11 mouse cellular contexts compared by ENCODE assay signal in the genomic region with DNA sequence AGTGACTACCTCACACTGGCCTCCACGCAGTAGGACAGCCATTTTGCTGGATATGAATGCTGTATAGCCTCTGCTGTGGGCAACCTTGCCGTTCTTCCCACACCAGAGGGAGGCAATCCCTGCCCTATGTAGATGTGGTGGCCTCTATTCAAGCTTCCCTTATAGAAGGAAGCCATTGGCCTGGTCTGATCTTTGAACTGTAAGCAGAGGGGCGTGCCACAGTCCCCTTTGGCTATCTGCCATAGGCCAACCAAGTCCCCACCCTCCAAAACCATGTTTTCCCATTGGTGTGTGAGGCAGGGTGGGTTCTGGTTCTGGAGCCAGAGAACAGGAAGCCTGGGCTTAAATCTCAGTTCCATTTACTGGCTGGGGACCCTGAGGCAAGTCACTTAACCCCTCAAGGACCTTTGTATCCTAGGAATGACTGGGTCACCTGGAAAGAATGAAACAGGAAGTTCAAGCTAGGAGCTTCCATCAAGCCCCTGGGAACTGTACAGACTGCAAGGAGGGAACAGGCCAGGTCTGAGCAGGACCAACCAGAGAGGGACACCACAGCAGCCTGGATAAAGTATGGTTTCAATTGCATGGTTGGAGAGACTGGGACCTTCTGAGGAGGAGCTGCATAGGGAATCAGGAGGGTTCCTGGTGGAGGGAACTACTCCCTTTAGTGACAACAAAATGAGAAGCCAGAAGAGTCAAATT.
DNase-seq lines count a peak whose midpoint lies in the region; ATAC-seq and TF ChIP-seq lines count a peak whose summit lies in the region.
"Had no signal": no experiment of that assay in that cellular context is flagged by ENCODE, and none has a peak within 500 bp of the region (broad histone marks: within the 10 kb centered on the region; RNA-seq: fewer than 3 reads in every experiment).

No protein-coding gene starts in this region.

- no peak overlapping the region for H3K4me3 ChIP-seq in kidney, embryonic 14.5 days (ENCODE audit: low read length)
- no peak overlapping the region for H3K4me3 ChIP-seq in intestine, embryonic 15.5 days (replicated peaks)
- H3K4me3 ChIP-seq in limb, embryonic 10.5 days: no peak overlapping the region
- no peak overlapping the region for H3K4me3 ChIP-seq in stomach, postnatal 0 days (ENCODE audit: low read depth, low read length)
- H3K4me3 ChIP-seq: lung, embryonic 15.5 days had no signal

- H3K9ac ChIP-seq in kidney, embryonic 14.5 days (ENCODE audit: low read depth, low read length): no peak overlapping the region
- H3K9ac ChIP-seq in intestine, embryonic 15.5 days: no peak overlapping the region
- no peak overlapping the region for H3K9ac ChIP-seq in stomach, postnatal 0 days (ENCODE audit: low read length)
- H3K9ac ChIP-seq: lung, embryonic 15.5 days had no signal

- H3K27me3 ChIP-seq in kidney, embryonic 14.5 days (ENCODE audit: control insufficient read depth, insufficient read depth, low read length): no peaks in the 10 kb centered on the region
- no peaks in the 10 kb centered on the region for H3K27me3 ChIP-seq in intestine, embryonic 15.5 days (replicated peaks)
- no peaks in the 10 kb centered on the region for H3K27me3 ChIP-seq in limb, embryonic 10.5 days (ENCODE audit: low read depth, poor library complexity, severe bottlenecking)
- H3K27me3 ChIP-seq in stomach, postnatal 0 days (ENCODE audit: control insufficient read depth, insufficient read depth, low read length): no peaks in the 10 kb centered on the region
- H3K27me3 ChIP-seq: lung, embryonic 15.5 days had no signal

- no peak; the same call in 1 of the 2 replicates for ATAC-seq in kidney, embryonic 14.5 days (ENCODE audit: low FRiP score, low TSS enrichment)
- peak; percentile 88 for ATAC-seq in intestine, embryonic 15.5 days
- ATAC-seq in stomach, postnatal 0 days (ENCODE audit: low FRiP score, low TSS enrichment): peak; percentile 80
- ATAC-seq in inflammation-experienced regulatory T-cells, adult 6 months: no peak

- DNase-seq in kidney, adult 9 months: peak; percentile 48
- DNase-seq in limb, embryonic 10.5 days (ENCODE audit: low spot score): no peak
- DNase-seq in stomach, postnatal 0 days (ENCODE audit: low spot score): peak; percentile 74
- no peak for DNase-seq in adrenal gland, adult (ENCODE audit: inconsistent age in 2 of 2, low spot score in 1 of 2)
- DNase-seq: adrenal gland, adult 8-10 months; cerebellum, adult 18-20 months; right cerebral cortex, postnatal 4 days had no signal

- H3K36me3 ChIP-seq in kidney, embryonic 14.5 days (ENCODE audit: control insufficient read depth, insufficient read depth, low read length): peaks cover 14% of the 10 kb centered on the region
- H3K36me3 ChIP-seq in intestine, embryonic 15.5 days: peaks cover 19% of the 10 kb centered on the region
- H3K36me3 ChIP-seq in limb, embryonic 10.5 days: peaks cover 42% of the 10 kb centered on the region
- H3K36me3 ChIP-seq in stomach, postnatal 0 days (ENCODE audit: control insufficient read depth, insufficient read depth, low read length): peaks cover 10% of the 10 kb centered on the region; the same call in 1 of the 2 replicates

- no peak for TF ChIP-seq EP300 in stomach, postnatal 0 days (optimal IDR thresholded peaks at IDR 0.05)

- no peak overlapping the region for H3K27ac ChIP-seq in kidney, embryonic 14.5 days (ENCODE audit: low read depth, low read length)
- no peak overlapping the region for H3K27ac ChIP-seq in intestine, embryonic 15.5 days
- H3K27ac ChIP-seq in limb, embryonic 10.5 days: 0 out of 2 replicates have a peak overlapping the region, but pooled peaks have one; percentile 1
- 0 out of 2 replicates have a peak overlapping the region, but pooled peaks have one; percentile 14 for H3K27ac ChIP-seq in stomach, postnatal 0 days (replicated peaks)
- H3K27ac ChIP-seq: lung, embryonic 15.5 days had no signal

- H3K9me3 ChIP-seq in kidney, embryonic 14.5 days (ENCODE audit: control insufficient read depth, low read length): no peaks in the 10 kb centered on the region
- H3K9me3 ChIP-seq in intestine, embryonic 15.5 days: no peaks in the 10 kb centered on the region
- no peaks in the 10 kb centered on the region for H3K9me3 ChIP-seq in limb, embryonic 10.5 days (replicated peaks)
- no peaks in the 10 kb centered on the region for H3K9me3 ChIP-seq in stomach, postnatal 0 days (ENCODE audit: control insufficient read depth, low read length)
- H3K9me3 ChIP-seq: lung, embryonic 15.5 days had no signal

- peak; percentile 27 for TF ChIP-seq CTCF in stomach, postnatal 0 days (IDR thresholded peaks at IDR 0.05; ENCODE audit: low read depth)

- WGBS in kidney, embryonic 14.5 days: 91% methylated on average over 3 of the region's 3 CpGs
- WGBS in intestine, embryonic 15.5 days: 81% methylated on average over 3 of the region's 3 CpGs
- 80% methylated on average over 3 of the region's 3 CpGs for WGBS in limb, embryonic 10.5 days
- 74% methylated on average over 3 of the region's 3 CpGs for WGBS in stomach, postnatal 0 days

- no peak overlapping the region for H3K4me2 ChIP-seq in kidney, embryonic 14.5 days (replicated peaks; ENCODE audit: low read depth, low read length)
- H3K4me2 ChIP-seq in intestine, embryonic 15.5 days (replicated peaks): no peak overlapping the region
- H3K4me2 ChIP-seq in stomach, postnatal 0 days (replicated peaks; ENCODE audit: low read depth): no peak overlapping the region
- H3K4me2 ChIP-seq: lung, embryonic 15.5 days had no signal

- 0 out of 2 replicates have a peak, but pooled peaks cover 3% of the 10 kb centered on the region for H3K4me1 ChIP-seq in kidney, embryonic 14.5 days (ENCODE audit: control insufficient read depth, insufficient read depth, low read length)
- H3K4me1 ChIP-seq in intestine, embryonic 15.5 days (replicated peaks): peaks cover 7% of the 10 kb centered on the region; the same call in 1 of the 2 replicates
- H3K4me1 ChIP-seq in limb, embryonic 10.5 days: peaks cover 10% of the 10 kb centered on the region; the same call in 1 of the 2 replicates
- H3K4me1 ChIP-seq in stomach, postnatal 0 days (replicated peaks; ENCODE audit: control insufficient read depth, insufficient read depth): no peaks in the 10 kb centered on the region

Comparison
In these comparisons a context has a peak if more than half of its experiments do, and no peak if none do; other contexts are left out.
1. DNase-seq: peak in kidney, adult 9 months (single experiment) and stomach, postnatal 0 days (single experiment); none in limb, embryonic 10.5 days (single experiment) and adrenal gland, adult (0 of 2).
2. ATAC-seq: peak in intestine, embryonic 15.5 days (single experiment) and stomach, postnatal 0 days (single experiment); none in kidney, embryonic 14.5 days (single experiment) and inflammation-experienced regulatory T-cells, adult 6 months (single experiment).
3. H3K27ac ChIP-seq: peak in limb, embryonic 10.5 days (single experiment) and stomach, postnatal 0 days (single experiment); none in kidney, embryonic 14.5 days (single experiment) and intestine, embryonic 15.5 days (single experiment).